Mouse (Mus musculus) inflammation-experienced regulatory T-cells (primary cell): ENCODE data around the gene Olfr764-ps1. TPM values are rescaled to one million over a fixed set of nuclear protein-coding genes. Genes with fewer than 3 reads are reported as not detected.

Source experiments
- polyA plus RNA-seq, 2 experiments: library from polyadenylated mRNA; unstranded; fragments of 100-300 nt; shearing (Covaris generic); gene quantifications; one replicate each; pipeline ENCODE4 v1.2.1; 2017

Gene Olfr764-ps1
- polyA plus RNA-seq: not detected

DNA sequence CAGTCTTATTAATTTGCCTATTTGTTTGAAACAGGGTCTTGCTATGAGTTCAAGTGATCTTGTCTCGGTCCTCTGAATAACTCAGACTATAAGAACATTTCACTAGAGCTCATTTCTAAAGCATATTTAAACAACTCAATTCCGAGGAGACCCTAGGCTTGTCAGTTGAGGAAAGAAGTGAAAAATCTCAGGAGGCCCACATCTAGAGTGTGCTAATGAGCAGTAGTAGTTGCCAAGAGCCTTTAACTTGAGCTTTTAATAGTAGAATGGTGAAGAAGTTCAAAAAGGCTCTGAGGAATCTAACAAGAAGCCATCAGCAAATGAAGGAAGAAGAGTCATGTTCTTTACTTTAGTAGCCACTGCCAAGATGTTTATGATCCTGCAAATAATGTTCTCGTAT, at the start of gene Olfr764-ps1:
Gene Olfr764-ps1 (minus strand): TSS at position 101 of the 400 bp plus-strand sequence.

DNA sequence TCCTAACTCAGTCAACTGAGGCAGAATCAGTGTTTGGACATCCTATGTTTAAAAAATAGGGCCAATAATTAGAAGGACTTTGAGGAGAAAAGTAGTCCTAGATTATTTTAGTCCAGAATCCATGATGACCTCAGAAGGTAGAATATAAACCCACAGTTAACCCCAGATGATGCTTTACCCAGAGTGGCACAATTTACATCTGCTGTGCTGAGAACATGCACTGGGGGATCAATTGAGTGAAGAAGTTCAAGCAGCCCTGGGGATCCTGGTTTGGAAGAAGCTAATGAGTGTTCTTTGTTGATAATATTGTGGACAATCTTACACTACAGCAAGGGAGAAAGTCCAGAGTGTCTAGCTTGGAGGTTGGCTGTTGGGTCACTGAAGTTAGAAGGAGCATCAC, 43.1 kb upstream of the Olfr764-ps1 start, which contains the start of gene Olfr767:
Gene Olfr767 (minus strand): TSS at position 101 of the 400 bp plus-strand sequence.

DNA sequence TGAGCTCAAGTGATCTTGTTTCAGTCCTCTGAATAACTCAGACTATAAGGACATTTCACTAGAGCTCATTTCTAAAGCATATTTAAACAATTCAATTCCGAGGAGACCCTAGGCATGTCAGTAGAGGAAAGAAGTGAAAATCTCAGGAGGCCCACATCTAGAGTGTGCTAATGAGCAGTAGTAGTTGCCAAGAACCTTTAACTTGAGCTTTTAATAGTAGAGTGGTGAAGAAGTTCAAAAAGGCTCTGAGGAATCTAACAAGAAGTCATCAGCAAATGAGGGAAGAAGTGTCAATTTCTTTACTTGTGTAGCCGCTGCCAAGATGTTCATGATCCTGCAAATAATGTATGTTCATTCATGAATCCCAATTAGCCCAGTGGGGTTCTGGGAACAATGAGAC, 29.2 kb upstream of the Olfr764-ps1 start, which contains the start of gene Olfr766-ps1:
Gene Olfr766-ps1 (minus strand): TSS at position 101 of the 400 bp plus-strand sequence.

DNA sequence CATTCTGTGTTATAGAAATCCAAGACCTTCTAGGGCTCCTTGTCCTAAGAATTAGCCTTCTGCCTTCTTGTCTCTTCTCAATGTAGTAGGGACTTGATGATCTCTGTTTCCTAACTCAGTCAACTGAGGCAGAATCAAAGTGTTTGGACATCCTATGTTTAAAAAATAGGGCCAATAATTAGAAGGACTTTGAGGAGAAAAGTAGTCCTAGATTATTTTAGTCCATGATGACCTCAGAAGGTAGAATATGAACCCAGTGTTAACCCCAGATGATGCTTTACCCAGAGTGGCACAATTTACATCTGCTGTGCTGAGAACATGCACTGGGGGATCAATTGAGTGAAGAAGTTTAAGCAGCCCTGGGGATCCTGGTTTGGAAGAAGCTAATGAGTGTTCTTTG, 10.2 kb upstream of the Olfr764-ps1 start, which contains the start of gene Olfr765:
Gene Olfr765 (minus strand): TSS at position 101 of the 400 bp plus-strand sequence.

DNA sequence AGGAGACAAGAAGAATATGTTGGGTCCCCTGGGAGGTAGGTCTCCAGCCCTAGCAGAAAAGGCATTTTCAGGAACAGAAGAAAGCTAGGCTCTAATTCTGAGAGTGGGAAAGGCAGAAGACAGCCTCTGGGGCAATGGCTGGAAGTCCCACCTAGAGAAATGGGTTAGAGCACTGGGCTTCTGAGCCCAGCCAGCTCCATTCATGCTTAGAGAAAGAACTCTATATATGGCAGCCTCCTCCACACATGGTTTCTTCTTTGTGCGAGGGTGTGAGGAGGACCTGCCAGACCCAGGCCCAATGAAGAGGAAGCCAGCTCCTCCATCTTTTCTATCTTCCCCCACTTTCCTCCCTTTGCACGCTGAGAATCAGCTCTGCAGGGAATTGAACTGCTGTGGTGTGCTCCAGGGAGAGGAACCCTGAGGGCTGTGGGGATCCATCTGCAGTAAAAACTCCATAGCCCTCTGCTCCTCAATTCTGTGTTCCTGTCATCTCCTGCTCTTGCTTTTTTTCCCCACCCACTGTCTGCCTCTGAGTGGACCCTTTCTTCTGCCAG, 29.3 kb downstream of the Olfr764-ps1 start, which contains the start of gene Olfr763:
Gene Olfr763 (plus strand): TSS at position 504 of the 554 bp plus-strand sequence.

DNA sequence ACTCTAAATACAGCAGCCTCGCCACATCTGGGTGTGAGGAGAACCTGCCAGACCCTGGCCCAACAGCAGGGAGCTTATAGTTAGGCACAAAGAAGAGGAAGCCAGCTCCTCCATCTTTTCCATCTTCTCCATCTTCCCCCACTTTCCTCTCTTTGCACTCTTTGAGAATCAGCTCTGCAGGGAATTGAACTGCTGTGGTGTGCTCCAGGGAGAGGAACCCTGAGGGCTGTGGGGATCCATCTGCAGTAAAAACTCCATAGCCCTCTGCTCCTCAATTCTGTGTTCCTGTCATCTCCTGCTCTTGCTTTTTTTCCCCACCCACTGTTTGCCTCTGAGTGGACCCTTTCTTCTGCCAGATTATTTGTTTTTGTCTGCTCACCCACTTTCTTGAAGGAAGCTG, 50.6 kb downstream of the Olfr764-ps1 start, which contains the start of gene Olfr9:
Gene Olfr9 (plus strand): TSS at position 301 of the 400 bp plus-strand sequence.

Other genes with a start within 250 kb of the Olfr764-ps1 start
- gene Mmp19, start 249.0 kb downstream of the Olfr764-ps1 start, polyA plus RNA-seq: 1 to 10 TPM in 1 of 2 experiments, under 1 TPM in 1; 0.27 to 1.1 TPM
- 100 to 1,000 TPM in 1 of 2 experiments, 10 to 100 TPM in 1; 99.0 to 113 TPM for gene Dnajc14, start 235.8 kb downstream of the Olfr764-ps1 start, polyA plus RNA-seq
- gene Tmem198b, start 235.5 kb downstream of the Olfr764-ps1 start, polyA plus RNA-seq: 1 to 10 TPM; 2.2 to 4.1 TPM
- gene Sarnp, start 222.6 kb downstream of the Olfr764-ps1 start, polyA plus RNA-seq: 100 to 1,000 TPM; 138 to 144 TPM
- gene Ormdl2, start 218.3 kb downstream of the Olfr764-ps1 start, polyA plus RNA-seq: 10 to 100 TPM; 65.4 to 69.2 TPM
- 1 to 10 TPM; 2.9 TPM for gene Gdf11, start 148.2 kb downstream of the Olfr764-ps1 start, polyA plus RNA-seq
- 1 to 10 TPM in 1 of 2 experiments, under 1 TPM in 1; 0.86 to 6.2 TPM for gene Cd63, start 138.9 kb downstream of the Olfr764-ps1 start, polyA plus RNA-seq
- 10 to 100 TPM; 13.9 to 24.2 TPM for gene Rdh5, start 117.0 kb downstream of the Olfr764-ps1 start, polyA plus RNA-seq
- gene Bloc1s1, start 115.9 kb downstream of the Olfr764-ps1 start, polyA plus RNA-seq: 100 to 1,000 TPM; 113 to 188 TPM
- 10 to 100 TPM in 1 of 2 experiments, 1 to 10 TPM in 1; 3.9 to 21.2 TPM for gene Itga7, start 106.1 kb downstream of the Olfr764-ps1 start, polyA plus RNA-seq
- not detected for gene Mettl7b, start 78.9 kb downstream of the Olfr764-ps1 start, polyA plus RNA-seq
- under 1 TPM in 1 of 2 experiments, not detected in 1; 0.51 TPM for gene Olfr9, start 50.5 kb downstream of the Olfr764-ps1 start, polyA plus RNA-seq
- gene Olfr763, start 29.1 kb downstream of the Olfr764-ps1 start, polyA plus RNA-seq: not detected
- not detected for gene Olfr765, start 10.1 kb upstream of the Olfr764-ps1 start, polyA plus RNA-seq
- gene Olfr766-ps1, start 29.1 kb upstream of the Olfr764-ps1 start, polyA plus RNA-seq: under 1 TPM in 1 of 2 experiments, not detected in 1; 0.22 TPM
- gene Olfr767, start 43.0 kb upstream of the Olfr764-ps1 start, polyA plus RNA-seq: under 1 TPM; 0.04 to 0.11 TPM
- gene Olfr768, start 59.5 kb upstream of the Olfr764-ps1 start, polyA plus RNA-seq: not detected
- gene Olfr769, start 78.0 kb upstream of the Olfr764-ps1 start, polyA plus RNA-seq: not detected
- 1 to 10 TPM in 1 of 2 experiments, under 1 TPM in 1; 0.17 to 1.2 TPM for gene Olfr770, start 99.1 kb upstream of the Olfr764-ps1 start, polyA plus RNA-seq
- not detected for gene Olfr771, start 124.9 kb upstream of the Olfr764-ps1 start, polyA plus RNA-seq
- under 1 TPM in 1 of 2 experiments, not detected in 1; 0.12 TPM for gene Olfr772, start 138.0 kb upstream of the Olfr764-ps1 start, polyA plus RNA-seq
- gene Olfr773, start 147.5 kb upstream of the Olfr764-ps1 start, polyA plus RNA-seq: not detected
- gene Olfr774, start 196.3 kb upstream of the Olfr764-ps1 start, polyA plus RNA-seq: not detected
- not detected for gene Olfr775, start 208.5 kb upstream of the Olfr764-ps1 start, polyA plus RNA-seq
- gene Olfr776, start 219.2 kb upstream of the Olfr764-ps1 start, polyA plus RNA-seq: not detected
- gene Olfr777, start 231.6 kb upstream of the Olfr764-ps1 start, polyA plus RNA-seq: not detected